Mouse (Mus musculus) heart, embryonic 16.5 days (tissue): ENCODE measurements at regions not wholly inside any gene's neighbourhood (a gene's known extent, or its start where the extent isn't known, plus 50 kb on each side); places are given as distances from the start of the nearest gene placed in this dataset.

ENCODE experiments used
- ATAC-seq: fragments of 200-750 bp; cut with Nextera tagmentation; replicated peaks from 2 replicates; pipeline ENCODE4 v1.8.0; 2017; ENCODE audit warnings: moderate number of reproducible peaks; ENCODE audit not compliant: insufficient read depth, low FRiP score; ENCODE audit errors: extremely low read depth
- H3K27ac ChIP-seq: fragments of 300-500 bp; sonication (generic); 2 replicates; pipeline ENCODE4 v1.5.1; 2014; ENCODE audit warnings: mild to moderate bottlenecking, low read length, control low read depth, moderate library complexity
- H3K27me3 ChIP-seq: fragments of 300-500 bp; sonication (generic); 2 replicates; pipeline ENCODE4 v1.6.1; 2014; ENCODE audit warnings: low read length, mixed read lengths; ENCODE audit not compliant: control insufficient read depth, insufficient read depth
- H3K36me3 ChIP-seq: fragments of 300-500 bp; sonication (generic); 2 replicates; pipeline ENCODE4 v1.6.1; 2014; ENCODE audit not compliant: control insufficient read depth, insufficient read depth
- H3K4me1 ChIP-seq: fragments of 300-500 bp; sonication (generic); 2 replicates; pipeline ENCODE4 v1.6.1; 2014; ENCODE audit warnings: low read length, mixed read lengths; ENCODE audit not compliant: control insufficient read depth, insufficient read depth
- H3K4me2 ChIP-seq: fragments of 300-500 bp; sonication (generic); 2 replicates; pipeline ENCODE4 v1.6.1; 2014; ENCODE audit warnings: low read depth, mild to moderate bottlenecking, control low read depth, low read length
- H3K4me3 ChIP-seq: fragments of 300-500 bp; sonication (generic); 2 replicates; pipeline ENCODE4 v1.5.1; 2014; ENCODE audit warnings: mild to moderate bottlenecking, control low read depth, low read length
- H3K9ac ChIP-seq: fragments of 300-500 bp; sonication (generic); 2 replicates; pipeline ENCODE4 v1.6.1; 2014; ENCODE audit warnings: low read length, control low read depth
- H3K9me3 ChIP-seq: fragments of 300-500 bp; sonication (generic); replicated peaks from 2 replicates; pipeline ENCODE4 v1.6.1; 2016; ENCODE audit warnings: low read length; ENCODE audit not compliant: control insufficient read depth
- WGBS: fragments of 180-500 bp; shearing (Covaris S2); extraction: QIAGEN DNeasy Blood & Tissue Kit; methylation state at CpG from one replicate; pipeline ENCODE4 v1.1.7; 2014; 5-methylcytosine and 5-hydroxymethylcytosine counted together

DNA sequence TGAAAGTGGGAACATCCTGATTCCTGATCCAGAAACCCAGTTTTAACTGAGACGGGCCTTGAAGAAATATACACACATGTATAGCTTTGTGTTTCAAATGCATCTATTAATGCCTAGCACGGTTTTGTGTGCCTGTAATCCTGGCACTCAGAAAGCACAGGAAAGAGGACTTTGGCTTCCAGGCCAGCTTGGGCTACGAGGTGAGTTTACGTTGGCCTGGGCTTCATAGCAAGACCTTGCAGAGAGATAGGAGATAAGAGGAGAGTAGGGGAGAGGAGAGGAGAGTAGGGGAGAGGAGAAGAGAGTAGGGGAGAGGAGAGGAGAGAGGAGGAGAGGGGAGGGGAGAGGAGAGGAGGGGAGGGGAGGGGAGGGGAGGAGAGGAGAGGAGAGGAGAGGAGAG lies 234.9 kb upstream of the Klf4 start:
- 60% methylated on average over 4 of the region's 4 CpGs for WGBS
- no peak for ATAC-seq

DNA sequence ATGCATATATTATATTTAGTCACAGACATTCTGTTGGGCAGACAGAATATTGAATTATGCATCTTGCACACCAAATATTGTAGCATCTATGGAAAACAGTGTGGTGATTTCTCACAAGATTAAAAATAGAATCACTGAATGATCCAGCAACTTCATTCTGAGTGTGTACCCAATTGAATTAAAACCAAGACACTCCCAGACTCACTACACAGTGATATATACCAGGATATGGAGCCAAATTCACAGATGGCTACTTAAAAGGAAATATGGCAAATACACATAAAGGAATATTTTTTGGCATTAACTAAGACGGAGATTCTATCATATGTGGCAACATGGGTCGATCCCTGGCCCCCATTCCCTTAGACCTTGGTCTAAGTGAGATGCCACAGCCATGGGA lies 233.5 kb upstream of the Klf4 start:
- no peaks in the 10 kb centered on the region for H3K36me3 ChIP-seq
- H3K27ac ChIP-seq = no peak overlapping the region
- H3K9ac ChIP-seq = no peak overlapping the region
- no peak for ATAC-seq
- H3K4me3 ChIP-seq = no peak overlapping the region
- WGBS = 89% methylated on average over 2 of the region's 2 CpGs
- H3K27me3 ChIP-seq = no peaks in the 10 kb centered on the region
- H3K4me1 ChIP-seq = no peaks in the 10 kb centered on the region
- no peak overlapping the region for H3K4me2 ChIP-seq
- no peaks in the 10 kb centered on the region for H3K9me3 ChIP-seq

More for the DNA sequence above, 234.9 kb upstream of the Klf4 start:
- Histone ChIP-seq H3K36me3 (no peaks in the 10 kb centered on the region), H3K9me3 (no peaks in the 10 kb centered on the region), H3K4me1 (no peaks in the 10 kb centered on the region), H3K4me2 (no peak overlapping the region), H3K9ac (no peak overlapping the region), H3K27ac (no peak overlapping the region), H3K4me3 (no peak overlapping the region), H3K27me3 (no peaks in the 10 kb centered on the region)

DNA sequence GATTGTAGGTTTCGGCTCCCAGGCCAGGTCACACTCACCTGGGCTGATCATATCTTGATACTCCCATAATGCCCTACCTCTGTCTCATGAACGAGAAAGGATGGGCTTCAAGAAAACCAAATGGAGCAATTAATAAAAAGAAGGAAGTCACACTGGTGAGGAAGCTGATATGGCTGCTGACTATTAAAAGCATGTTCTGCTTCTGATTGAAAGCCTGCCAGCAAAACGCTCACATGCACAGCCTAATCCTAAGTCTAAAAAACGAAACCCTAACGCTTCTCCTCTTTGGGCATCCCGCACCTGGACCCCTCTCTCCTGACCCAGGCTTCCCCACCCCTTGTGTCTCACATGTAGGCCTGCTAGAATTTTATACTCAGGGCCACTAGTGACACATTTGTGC lies 230.8 kb upstream of the Klf4 start:
- Histone ChIP-seq H3K27ac (no peak overlapping the region), H3K9me3 (no peaks in the 10 kb centered on the region), H3K4me1 (no peaks in the 10 kb centered on the region), H3K4me3 (no peak overlapping the region), H3K4me2 (no peak overlapping the region), H3K9ac (no peak overlapping the region), H3K36me3 (no peaks in the 10 kb centered on the region), H3K27me3 (no peaks in the 10 kb centered on the region)
- 67% methylated on average over 6 of the region's 6 CpGs for WGBS
- no peak for ATAC-seq

DNA sequence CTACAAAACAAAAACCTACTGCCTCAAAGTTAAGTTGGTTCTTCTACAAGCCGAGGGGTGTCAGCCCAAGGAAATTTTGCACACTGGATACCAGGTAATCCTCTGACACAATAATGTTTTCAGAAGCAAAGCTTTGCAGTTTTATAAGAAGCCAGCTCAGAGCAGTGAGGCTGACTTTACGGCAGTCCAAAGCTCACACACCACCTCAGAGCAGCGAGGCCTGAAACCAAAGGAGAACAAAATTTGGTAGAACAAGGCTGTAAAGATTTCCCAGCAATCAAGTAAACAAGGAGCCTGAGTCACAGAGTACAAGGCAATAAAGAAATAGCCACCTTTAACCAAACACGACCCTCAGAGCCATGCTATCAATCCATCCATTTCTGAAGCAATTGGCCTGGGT lies 230.1 kb upstream of the Klf4 start:
- ATAC-seq = no peak
- no peak overlapping the region for H3K9ac ChIP-seq
- 78% methylated on average over 4 of the region's 4 CpGs for WGBS
- no peaks in the 10 kb centered on the region for H3K27me3 ChIP-seq
- H3K4me3 ChIP-seq = no peak overlapping the region
- no peak overlapping the region for H3K27ac ChIP-seq
- H3K36me3 ChIP-seq = no peaks in the 10 kb centered on the region
- no peaks in the 10 kb centered on the region for H3K9me3 ChIP-seq
- H3K4me2 ChIP-seq = no peak overlapping the region
- no peaks in the 10 kb centered on the region for H3K4me1 ChIP-seq

DNA sequence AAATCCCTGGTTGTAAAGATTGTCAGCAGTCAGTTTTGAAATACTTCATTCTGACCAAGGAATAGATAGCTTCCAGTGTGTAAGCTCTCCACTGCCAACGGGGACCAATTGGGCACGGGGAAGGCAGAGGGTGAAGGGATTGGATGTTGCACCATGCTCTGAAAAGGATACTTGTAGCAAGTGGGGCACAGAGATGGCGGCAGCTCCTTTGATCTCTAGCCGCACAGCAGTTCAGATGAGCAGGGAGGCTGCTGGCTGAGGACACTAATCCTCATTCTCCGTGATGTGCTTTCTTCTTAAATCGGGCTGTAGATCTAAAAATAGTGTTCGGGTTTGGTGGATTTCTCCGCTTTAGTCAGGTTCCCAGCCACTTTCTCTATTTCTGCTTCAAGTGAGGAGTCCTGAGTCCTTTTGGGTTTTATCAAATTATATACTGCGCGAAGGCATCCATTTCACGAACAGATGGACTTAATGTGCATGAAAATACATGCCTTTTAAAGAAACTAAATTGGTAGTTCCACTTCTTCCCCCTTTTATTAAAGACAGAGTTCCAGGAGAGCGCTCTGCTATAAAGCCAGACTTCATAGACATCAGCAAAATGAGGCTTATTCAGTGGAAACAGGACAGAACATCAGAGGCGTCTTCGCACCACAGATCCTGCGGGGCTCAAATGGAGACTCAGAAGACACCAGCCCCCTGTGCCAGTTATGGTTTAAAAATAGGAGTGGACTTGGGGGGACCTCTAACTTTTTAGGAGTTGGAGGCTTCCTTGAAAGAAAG lies 225.1 kb upstream of the Klf4 start:
- Histone ChIP-seq H3K4me3 (no peak overlapping the region), H3K27me3 (no peaks in the 10 kb centered on the region), H3K4me2 (no peak overlapping the region), H3K9ac (no peak overlapping the region), H3K27ac (no peak overlapping the region), H3K36me3 (no peaks in the 10 kb centered on the region), H3K4me1 (no peaks in the 10 kb centered on the region), H3K9me3 (no peaks in the 10 kb centered on the region)
- ATAC-seq = no peak
- WGBS = 62% methylated on average over 15 of the region's 15 CpGs

DNA sequence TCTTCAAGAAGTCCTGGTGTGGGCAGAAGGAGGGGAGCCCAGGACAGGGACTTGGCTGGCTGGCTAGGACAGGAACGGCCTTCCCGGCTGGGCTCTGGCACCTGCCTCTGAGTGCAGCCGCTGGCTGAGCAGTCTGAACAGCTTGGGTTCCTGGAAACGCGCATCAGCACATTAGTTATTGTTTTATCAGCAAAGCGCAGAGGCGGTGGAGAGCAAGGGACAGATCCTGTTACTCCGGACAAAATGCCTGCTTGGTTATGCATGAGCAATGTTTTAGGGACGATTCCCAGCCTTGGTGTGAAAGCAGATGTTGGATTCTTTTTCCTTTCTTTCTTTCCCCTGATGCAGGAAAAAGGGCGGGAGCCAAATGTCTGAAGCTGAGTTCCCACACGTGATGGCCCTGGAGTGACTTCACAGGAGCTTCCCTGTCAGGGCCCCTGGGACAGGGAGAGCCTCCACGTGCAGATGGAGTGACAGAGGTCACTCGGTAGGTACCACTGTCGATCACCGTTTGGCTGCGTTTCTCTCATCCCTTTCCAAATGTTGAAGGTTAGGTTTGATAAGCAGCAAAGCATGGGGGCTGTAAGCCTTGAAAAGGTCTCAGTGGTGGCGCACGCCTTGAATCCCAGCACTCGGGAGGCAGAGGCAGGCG lies 217.8 kb upstream of the Klf4 start:
- Histone ChIP-seq H3K27me3 (no peaks in the 10 kb centered on the region), H3K4me2 (no peak overlapping the region), H3K4me1 (no peaks in the 10 kb centered on the region), H3K27ac (no peak overlapping the region), H3K36me3 (no peaks in the 10 kb centered on the region), H3K9ac (no peak overlapping the region), H3K9me3 (no peaks in the 10 kb centered on the region), H3K4me3 (no peak overlapping the region)
- WGBS = 60% methylated on average over 20 of the region's 20 CpGs
- ATAC-seq = no peak

DNA sequence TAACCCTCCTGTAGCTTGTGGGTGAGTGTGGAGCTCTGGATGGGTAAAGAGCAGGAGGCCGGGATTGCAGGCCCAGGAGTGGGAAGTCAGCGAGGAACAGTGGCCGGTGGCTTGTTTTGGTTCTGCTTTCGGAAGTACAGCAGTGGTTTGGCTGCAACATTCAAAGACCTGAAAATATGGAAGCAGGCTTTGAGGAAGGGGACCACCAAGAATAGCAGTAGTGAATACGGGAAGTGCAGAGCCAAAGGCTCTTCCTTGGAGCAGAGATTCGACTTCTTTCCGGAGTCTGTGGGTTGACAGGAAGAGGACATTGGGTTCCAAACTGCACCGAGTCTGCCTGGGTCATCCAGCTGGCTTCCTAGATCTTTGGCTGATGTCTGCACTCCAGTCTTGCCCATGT lies 209.1 kb upstream of the Klf4 start:
- H3K9ac ChIP-seq = no peak overlapping the region
- H3K4me2 ChIP-seq = no peak overlapping the region

DNA sequence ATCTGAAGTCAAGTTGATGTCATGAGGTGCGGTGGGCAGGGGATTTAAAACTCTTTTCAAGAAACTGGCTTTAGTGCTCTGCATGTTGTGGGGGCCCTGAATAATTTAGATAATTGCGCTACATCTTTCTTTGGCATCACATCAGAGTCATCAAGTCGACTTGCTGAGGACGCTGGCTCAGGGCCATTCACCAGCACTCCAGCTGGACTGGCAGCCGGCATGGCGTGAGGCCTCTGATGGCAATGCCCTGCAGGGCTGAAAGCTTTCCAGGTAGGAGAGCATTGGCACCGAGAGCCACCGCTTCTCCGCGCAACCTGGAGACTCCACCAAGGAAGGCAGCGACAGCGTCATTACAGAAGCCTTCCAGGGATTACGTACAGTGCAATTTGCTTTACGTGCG lies 207.8 kb upstream of the Klf4 start:
- Histone ChIP-seq H3K27ac (no peak overlapping the region), H3K4me1 (no peaks in the 10 kb centered on the region), H3K27me3 (no peaks in the 10 kb centered on the region), H3K4me3 (no peak overlapping the region), H3K9ac (no peak overlapping the region), H3K36me3 (no peaks in the 10 kb centered on the region), H3K4me2 (no peak overlapping the region), H3K9me3 (no peaks in the 10 kb centered on the region)
- ATAC-seq = no peak
- 85% methylated on average over 15 of the region's 15 CpGs for WGBS

More for the DNA sequence above, 209.1 kb upstream of the Klf4 start:
- 79% methylated on average over 8 of the region's 8 CpGs for WGBS
- ATAC-seq = no peak
- Histone ChIP-seq H3K9me3 (no peaks in the 10 kb centered on the region), H3K27me3 (no peaks in the 10 kb centered on the region), H3K36me3 (no peaks in the 10 kb centered on the region), H3K27ac (no peak overlapping the region), H3K4me3 (no peak overlapping the region), H3K4me1 (no peaks in the 10 kb centered on the region)

DNA sequence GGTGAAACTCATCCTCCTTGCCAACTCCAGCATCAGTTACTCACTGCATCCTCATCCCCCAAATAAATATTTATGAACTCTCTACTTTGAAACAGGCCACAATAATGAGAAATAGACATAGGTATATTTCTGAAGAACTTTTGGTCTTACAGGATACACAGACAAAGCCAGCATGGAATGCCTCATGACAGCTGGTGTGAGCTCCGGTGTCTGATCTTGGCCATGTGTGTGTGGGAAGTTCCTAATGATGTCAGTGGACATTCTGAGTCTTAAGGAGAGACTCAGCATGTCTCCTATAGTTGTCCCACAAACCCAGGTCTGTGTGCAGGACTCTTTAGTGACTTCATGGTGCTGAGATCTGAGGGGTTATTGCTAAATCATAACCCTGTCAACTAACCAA lies 206.4 kb upstream of the Klf4 start:
- no peak overlapping the region for H3K4me2 ChIP-seq
- H3K4me1 ChIP-seq = no peaks in the 10 kb centered on the region
- H3K27ac ChIP-seq = no peak overlapping the region
- 75% methylated on average over 1 of the region's 1 CpGs for WGBS
- H3K36me3 ChIP-seq = no peaks in the 10 kb centered on the region
- ATAC-seq = no peak
- no peaks in the 10 kb centered on the region for H3K27me3 ChIP-seq
- H3K4me3 ChIP-seq = no peak overlapping the region
- no peaks in the 10 kb centered on the region for H3K9me3 ChIP-seq
- no peak overlapping the region for H3K9ac ChIP-seq
